Mouse (Mus musculus): ENCODE data around the gene Cacybp.
A peak's percentile ranks its signal among the peaks of the same experiment; 100 is the strongest.

Cacybp gene

DNA sequence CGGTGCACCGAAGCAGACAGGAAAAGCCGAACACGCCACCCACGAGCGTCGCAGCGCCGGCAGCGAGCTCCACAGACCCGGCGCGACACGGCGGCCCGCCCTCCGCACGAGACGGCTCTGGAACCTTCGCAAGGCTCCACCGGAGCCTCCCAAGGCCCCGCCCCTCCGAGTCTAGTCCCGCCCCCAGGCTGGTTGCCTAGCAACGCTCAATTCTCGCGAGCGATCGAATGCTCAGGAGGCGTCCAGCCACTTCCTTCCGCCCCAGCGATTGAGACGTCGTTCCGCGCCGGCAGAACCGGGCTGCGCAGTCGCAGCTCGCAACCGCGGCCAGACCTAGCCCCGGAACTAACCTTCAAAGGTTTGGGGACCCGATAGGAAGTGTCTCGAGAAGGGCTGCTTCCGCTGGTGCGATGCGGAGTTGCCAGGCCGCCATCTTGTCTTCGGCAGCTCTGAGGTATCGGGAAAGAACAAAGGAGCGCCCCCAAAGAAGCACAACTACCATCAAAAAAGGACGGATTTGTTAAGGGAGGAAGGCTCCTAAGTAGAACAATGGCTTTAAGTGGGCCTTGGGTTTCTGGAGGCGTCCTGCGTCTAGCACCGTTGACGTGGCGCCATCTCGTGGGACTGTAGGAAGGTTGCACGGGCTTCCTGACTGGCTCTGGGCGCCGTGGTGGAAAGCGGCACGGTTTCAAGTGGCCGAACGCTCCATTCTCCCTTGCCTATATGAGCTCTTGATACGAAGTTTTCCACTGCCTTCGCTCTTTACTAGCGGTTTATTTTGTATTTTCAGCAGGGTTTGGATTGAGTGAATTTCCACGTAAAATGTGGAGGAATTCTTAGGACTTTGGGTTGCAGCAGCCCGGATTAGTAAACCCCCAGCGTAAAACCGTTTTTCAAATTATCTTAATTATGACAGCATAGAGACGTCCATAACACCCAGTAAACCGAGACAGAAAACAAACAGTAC lies at the start of gene Cacybp:
Cacybp (minus strand) TSS at position 173 of the 967 bp plus-strand sequence.
- DNase-seq (ENCODE audit: low read depth) = peak; percentile 99

- DNase-seq (ENCODE audit: low read depth) = no peak
Observed at GRCm38 (mm10) chr1:160262415-160262814, 49.7 kb upstream of the Cacybp start.

DNA sequence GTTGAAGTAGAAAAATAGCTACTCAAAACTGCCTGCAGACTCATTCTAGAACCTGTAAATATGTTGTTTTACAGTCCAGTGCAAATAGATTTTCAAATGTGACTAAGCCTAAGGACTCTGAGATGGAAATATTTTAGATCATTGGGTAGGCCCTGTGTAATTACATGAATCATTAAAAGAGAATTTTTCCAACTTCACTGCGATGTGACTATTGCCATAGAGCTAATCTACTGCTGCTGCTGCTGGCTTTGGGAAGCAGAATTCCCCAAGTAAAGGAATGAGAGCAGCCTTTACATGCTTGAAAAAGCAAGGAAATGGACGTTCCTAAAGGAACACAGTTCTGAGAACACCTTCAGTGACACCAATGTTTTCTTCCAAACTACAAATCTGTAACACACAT lies 49.2 kb upstream of the Cacybp start:
- no peak for DNase-seq (ENCODE audit: low read depth)

DNA sequence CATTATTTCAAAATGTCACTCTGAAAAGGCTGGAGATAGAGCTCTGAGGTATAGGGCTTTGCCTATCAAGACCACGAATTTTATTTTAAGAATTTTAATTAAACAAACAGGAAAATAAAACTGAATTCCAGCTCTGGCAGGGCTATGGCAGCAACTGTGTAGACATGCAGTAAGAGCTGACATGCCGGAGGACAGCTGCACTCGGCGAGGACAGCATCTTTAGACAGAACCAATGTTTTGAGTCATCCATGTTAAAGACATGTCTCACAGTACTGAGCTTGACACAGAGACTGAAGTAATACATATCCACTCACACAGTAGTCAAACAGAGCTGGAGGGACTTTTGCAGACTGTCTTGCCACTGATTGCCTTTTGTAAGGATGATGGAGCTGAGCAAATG lies 47.9 kb upstream of the Cacybp start:
- DNase-seq (ENCODE audit: low read depth) = no peak

DNA sequence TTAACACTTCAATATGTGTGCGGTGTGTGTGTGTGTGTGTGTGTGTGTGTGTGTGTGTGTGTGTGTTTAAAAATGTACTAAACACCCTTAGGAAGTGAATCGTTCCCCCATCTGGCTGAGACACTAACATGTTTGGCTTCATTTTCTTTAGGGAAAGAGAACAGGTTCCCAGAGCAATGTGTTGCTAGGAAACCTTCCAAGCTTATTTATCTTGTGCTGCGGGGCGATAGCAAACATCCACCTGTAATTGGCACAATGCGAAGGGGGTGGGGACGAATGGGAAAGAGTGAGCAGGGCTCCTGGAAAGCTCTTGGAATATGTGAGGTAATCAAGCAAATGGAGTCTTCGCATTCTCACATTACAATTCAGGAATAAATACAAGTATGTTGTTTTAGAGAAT lies 47.2 kb upstream of the Cacybp start:
- no peak for DNase-seq (ENCODE audit: low read depth)

DNA sequence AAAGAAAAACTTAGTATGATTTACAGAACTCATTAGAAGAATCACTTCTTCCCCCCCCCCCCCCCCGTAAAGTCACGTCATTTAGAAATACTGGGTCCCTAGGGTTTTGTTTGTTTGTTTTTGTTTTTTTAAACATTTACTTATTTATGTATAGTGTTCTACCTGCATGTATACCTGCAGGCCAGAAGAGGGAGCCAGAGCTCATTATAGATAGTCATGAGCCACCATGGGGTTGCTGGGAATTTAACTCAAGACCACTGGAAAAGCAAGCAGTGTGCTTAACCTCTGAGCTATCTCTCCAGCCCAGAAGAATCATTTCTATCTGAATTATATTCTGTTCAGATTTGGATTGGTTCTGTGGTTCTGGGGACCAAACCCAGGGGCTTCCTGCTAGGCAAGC lies 40.4 kb upstream of the Cacybp start:
- no peak for DNase-seq (ENCODE audit: low read depth)

DNA sequence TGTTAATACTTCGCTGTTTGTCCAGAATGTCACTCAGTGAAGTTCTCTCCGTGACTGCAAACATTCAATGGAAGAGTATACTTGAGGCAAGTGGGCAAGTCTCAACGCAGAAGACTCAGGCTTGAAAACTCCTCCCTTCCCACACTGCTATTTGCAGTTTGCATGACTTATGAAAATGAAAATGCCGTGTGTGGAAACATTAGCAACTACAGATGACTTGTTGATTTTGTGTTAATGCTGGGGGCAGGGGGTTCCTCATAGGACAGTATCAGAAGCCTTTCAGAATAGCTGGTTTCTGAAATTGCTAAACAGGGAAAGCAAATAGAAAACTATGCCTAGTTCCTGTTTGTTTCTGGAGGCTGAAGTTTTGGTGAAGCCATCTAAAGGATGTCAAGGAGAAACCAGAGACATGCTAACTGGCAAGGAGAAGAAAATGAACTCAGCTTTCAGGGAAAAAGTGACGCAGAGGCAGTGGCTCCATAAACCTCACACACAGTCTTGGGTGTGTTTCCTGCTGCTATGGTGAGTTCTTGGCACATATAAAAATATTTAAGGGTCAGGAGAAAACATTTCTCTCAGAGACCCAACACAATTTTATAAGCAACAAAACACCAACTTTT lies 38.8 kb upstream of the Cacybp start:
- no peak for DNase-seq (ENCODE audit: low read depth)

- DNase-seq (ENCODE audit: low read depth) = no peak
Observed at GRCm38 (mm10) chr1:160250782-160251181, 38.1 kb upstream of the Cacybp start.

DNA sequence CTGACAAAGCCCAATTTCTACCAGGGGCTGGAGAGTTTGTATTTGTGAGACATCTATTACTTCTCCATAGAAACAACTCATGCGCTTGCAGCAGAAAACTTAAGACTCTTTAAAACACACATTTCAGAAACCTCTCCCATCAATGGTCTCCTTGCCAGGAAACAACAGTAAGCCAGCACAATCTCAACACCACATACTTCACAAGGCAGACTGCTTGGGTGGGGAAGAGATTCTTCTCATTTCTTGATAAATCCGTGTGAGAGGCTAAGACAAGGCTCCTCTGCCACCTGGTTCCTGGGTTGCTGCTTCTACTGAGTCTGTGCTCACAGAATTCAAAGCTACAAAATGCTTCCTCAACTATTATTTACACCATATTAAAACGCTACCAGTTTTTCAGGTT lies 37.1 kb upstream of the Cacybp start:
- no peak for DNase-seq (ENCODE audit: low read depth)

GRCm38 (mm10) chr1:160247473-160247872 lies 34.8 kb upstream of the Cacybp start:
- peak; percentile 61 for DNase-seq (ENCODE audit: low read depth)

DNA sequence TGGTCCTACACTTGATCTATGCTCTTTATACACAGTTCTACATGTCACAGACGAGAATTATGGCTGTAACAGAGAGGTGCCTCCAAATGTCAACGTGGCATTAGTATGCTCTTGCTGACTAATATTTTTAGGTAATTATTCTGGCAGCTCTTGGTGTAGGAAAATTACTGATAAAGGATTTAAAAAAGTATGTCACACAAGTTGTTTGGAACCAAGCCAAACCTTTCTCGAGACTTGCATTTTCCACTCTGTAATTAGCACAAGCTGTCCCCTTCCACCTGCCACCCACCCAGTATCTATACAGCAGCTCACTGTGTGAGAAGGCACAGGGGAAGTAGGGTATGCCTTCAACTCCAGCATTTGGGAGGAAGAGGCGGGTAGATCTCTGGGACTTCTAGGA lies 34.2 kb upstream of the Cacybp start:
- DNase-seq (ENCODE audit: low read depth) = peak; percentile 45

DNA sequence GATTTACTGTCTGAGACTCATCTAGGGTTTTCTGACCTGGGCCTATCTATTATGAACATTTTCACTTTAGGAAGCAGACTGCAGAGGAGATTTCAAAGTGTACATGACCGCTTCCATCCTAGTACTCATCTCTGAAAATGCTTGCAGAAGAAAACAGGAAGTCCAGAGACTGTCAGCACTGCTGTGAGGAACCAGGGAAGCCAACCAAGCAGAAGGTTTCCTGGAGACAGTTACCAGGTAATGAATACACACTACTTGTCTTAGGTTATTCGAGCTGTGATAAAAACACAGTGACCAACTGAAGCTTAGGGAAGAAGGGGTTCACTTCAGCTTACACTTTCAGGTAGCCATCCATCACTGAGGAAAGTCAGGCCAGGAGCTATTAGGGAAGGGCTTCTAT lies 33.3 kb upstream of the Cacybp start:
- DNase-seq (ENCODE audit: low read depth) = peak; percentile 60

GRCm38 (mm10) chr1:160244689-160245088 lies 32.0 kb upstream of the Cacybp start:
- no peak for DNase-seq (ENCODE audit: low read depth)

DNA sequence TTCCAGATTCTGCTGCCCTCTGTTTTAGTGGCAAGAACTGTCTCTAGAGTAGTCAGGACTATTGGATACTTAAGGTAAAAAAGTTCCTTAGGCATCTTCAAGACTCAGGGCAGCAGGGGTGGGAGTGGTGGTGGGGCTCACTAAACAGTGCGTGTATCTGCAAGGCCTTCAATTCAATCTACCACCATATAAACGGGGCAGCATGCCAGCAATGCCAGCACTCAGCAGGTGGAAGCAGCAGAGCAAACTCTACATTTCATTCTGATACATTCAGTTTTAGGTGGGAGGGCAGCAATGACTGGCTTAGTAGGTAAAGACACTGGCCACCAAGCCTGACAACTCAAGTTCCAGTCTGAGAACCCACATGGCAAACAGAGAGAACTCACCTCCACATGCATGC lies 27.4 kb upstream of the Cacybp start:
- no peak for DNase-seq (ENCODE audit: low read depth)

DNA sequence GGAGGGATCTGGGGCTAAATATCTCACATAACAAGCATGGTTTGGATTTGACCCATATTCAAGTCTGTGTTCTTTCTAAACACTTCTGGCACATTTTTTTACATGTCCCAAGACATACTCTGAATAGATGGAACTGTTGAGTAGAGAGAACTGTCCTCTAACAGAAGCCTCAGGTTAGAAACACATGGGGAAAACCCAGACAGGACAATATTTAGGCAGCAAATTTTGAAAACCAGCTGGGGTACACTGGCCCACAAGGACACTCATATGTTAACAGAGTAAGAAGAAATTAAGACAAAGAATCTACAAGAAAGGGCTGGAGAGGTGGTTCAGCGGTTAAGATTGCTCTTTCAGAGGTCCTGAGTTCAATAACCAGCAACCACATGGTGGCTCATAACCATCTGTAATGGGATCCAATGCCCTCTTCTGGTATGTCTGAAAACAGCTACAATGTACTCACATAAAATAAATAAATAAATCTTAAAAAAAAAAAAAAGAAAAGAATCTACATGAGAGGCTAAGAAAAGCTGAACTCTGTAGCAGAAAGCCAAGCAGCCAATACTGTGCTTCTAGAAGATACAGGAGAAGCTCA lies 26.3 kb upstream of the Cacybp start:
- no peak for DNase-seq (ENCODE audit: low read depth)

DNA sequence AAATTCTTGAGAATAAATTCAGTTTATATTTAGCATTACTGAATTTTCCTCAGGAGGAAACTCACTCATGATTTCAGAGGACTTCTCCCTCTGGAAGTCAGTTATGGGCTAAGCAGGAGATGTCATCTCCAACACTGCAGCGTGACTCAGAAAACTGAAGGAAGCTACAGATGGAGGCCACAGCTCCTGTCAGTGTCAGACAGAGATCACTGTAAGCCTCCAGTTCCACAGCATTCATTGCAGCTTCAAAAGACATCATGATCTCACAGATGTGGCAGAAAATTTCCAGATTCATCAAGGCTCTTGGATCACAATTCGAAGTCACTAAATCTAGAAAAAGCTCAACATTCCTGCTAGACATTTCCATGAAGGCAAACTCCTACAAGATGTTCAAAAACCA lies 25.3 kb upstream of the Cacybp start:
- no peak for DNase-seq (ENCODE audit: low read depth)

GRCm38 (mm10) chr1:160233921-160234320 lies 21.2 kb upstream of the Cacybp start:
- no peak for DNase-seq (ENCODE audit: low read depth)

GRCm38 (mm10) chr1:160232113-160232512 lies 19.4 kb upstream of the Cacybp start:
- DNase-seq (ENCODE audit: low read depth) = no peak

- peak; percentile 54 for DNase-seq (ENCODE audit: low read depth)
Observed at GRCm38 (mm10) chr1:160231013-160231412, 18.3 kb upstream of the Cacybp start.

- DNase-seq (ENCODE audit: low read depth) = no peak
Observed at GRCm38 (mm10) chr1:160227850-160228249, 15.2 kb upstream of the Cacybp start.

DNA sequence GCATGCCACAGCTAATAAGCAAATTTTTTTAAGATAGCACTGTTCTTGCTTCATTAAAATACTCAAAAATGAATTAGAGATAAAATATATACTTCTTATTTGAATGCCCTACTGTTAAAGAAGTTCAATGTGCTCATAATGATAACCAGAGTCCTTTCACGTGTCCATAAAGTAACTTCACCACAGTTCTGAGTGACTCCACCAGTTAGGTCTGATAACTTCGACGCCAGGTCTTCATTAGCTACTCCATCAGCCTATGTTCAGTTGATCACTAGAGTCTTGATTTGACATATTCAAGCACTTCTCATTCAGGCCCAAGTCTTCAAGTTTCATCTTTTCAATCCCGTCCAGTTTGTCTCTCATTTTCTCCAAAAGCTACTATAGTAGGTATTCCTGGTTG lies 14.5 kb upstream of the Cacybp start:
- DNase-seq (ENCODE audit: low read depth) = no peak

DNA sequence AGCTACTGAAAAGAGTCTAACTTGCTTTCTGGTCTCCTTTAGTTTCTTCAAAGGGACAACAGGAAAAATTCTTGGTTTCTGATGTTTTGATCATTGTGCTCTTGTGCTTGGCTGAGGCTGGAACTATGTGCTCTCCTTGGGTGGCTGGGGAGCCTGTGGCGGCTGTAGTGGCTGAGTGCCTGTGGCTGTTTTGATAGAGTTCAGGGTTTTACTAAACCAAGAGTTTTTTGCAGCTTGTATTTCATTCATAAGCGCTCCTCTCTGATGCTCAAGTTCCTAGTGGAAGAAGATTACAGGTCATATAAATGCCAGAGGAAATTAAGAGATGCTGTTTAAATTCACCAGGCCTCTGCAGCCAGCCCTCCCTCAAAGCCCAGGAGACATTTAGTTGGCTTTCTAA lies 11.4 kb upstream of the Cacybp start:
- DNase-seq (ENCODE audit: low read depth) = no peak

- DNase-seq (ENCODE audit: low read depth) = no peak
Observed at GRCm38 (mm10) chr1:160217898-160218297, 5.2 kb upstream of the Cacybp start.
